Mouse (Mus musculus) c-Kit-negative CD71-positive TER-119-positive erythroid progenitor cells, embryonic 14.5 days (primary cell): ENCODE data around the gene Kdr.

ENCODE experiments used
- DNase-seq: peaks from one replicate; pipeline ENCODE4 v3.0.0-alpha.2; 2013; ENCODE audit warnings: low read depth, low spot score

The Kdr gene

DNA sequence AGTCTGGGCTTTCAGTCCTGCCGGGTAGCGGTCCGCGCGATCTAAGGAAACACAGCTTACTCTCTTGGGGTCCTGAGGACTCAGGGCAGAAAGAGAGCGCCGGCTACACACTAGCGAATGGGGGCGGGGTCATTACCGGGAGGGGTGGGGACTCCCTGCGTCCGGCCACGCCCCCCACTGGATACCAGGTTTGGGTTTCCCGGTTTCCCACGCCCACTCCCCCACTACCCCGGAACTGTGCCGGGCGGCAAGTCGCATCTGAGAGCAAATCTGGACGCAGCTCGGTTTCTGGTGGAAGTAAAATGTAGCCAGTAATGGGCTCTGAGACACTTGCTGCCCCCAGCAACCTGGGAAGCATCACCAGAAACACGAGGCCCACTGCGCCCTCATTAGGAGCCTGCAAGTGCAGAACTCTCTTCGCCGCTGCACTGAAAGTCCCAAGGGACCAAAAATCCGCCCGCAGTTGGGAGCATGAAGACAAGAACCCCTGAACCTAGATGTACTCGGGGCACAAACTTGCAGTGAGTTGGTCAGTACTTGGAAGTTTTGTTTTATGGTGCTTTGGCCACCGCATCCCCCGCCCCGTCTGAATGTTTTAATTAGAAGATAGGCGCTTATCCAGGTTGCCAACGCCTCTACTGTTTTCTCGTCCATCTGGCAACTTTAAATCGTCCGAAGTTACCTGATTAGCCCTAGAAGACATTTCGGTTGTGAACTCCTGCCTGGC lies at the start of gene Kdr:
Kdr (minus strand) TSS at position 85 of the 727 bp plus-strand sequence.
- DNase-seq = no peak

- no peak for DNase-seq
These were observed 48.5 kb upstream of the Kdr start for GRCm38 (mm10) chr5:76026805-76027204.

DNA sequence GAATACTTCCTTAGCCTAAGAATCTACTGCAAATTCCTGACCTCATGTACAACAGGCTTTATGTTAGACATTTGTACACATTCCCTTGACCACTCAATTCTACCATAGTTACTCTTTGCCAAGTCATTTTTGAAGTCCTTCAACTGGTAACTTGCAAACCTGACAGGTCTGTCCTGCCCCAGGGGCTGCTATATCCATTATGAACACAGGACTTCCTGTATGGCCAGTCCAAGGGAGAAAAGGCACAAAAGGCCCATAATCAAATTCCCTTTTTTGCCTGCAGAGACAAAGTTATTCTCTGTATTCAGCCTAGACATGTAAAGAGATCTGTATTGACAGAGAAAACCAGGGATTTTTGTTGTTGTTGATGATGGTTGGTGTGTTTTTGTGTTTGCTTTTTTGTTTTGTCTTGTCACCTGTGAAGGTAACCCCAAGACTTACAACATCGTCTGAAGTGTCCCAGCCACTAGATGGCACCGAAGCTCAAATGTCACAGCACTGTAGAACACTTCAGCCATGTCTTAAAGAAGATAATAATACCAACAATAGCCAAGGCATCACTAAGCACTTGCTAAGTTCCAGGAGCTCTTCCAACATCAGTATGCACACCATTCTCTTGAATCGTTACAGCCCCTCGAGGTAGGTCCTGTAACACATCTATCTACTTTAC lies 47.9 kb upstream of the Kdr start:
- no peak for DNase-seq

GRCm38 (mm10) chr5:76023011-76023773 lies 44.9 kb upstream of the Kdr start:
- DNase-seq = no peak

- no peak for DNase-seq
These were observed 44.2 kb upstream of the Kdr start for GRCm38 (mm10) chr5:76022436-76022835.

DNA sequence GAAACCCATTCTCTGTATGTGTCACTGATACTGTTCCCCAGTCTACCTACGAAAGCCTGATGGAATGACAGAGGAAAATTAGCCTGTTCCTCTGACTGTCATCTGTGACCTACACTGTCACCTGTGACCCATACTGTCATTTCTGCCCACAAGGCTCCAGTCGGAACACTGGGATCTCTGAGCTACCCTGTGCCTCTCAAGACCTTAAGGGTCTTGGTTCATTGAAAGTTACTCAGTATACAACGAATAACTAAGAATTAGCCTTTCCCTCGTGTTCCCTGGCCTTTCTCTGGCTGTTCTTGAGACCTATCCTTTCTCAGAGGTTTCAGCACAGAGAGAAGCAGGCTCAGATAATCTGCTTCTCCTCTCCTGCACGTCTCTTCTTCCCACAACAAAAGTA lies 40.1 kb upstream of the Kdr start:
- DNase-seq = no peak

- DNase-seq = no peak
These were observed 37.8 kb upstream of the Kdr start for GRCm38 (mm10) chr5:76016086-76016485.

DNA sequence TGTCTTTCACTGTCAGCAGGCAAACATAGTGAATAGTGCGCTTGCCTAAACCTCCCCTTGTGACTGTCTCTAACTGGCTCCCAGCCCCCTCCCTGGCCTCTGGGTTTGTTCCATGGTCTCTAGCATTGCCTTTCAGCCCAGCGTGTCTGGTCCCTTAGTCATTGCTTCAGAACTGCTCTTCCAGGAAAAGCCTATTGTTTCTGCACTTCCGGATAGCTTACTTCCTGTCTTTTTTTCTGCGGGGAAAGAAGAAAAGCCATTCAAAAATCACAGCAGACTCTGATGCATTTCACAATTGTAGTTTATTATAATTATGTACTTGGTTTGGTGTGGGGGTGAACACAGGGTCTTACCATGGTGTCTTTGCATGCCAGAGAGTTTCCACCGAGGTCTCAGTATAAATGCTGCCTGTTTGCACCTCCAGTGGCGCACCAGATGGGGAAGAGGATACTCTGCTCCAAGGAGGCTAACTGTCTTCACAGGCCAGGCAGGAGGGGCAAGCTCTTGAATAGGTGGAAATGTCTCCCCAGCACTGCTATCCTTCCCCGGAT lies 35.7 kb upstream of the Kdr start:
- DNase-seq = no peak

DNA sequence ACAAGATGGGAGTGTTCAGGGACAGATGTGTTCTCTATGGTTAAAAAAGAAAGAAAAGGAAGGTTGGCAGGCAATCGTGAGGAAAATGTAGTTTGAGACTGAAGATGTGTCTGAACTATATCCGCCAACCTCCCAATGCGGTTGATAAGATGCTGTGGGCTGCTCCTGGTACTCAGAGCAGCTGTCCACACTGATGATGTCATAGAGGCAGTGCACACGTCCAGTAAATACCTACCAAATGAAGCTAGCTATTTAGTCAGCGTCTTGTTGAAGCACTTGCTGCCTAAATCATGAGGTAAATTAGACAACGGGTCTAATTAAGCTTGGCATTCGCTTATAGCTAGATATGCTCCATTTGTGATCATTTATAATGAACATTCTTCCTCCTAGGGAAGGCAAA lies 28.1 kb upstream of the Kdr start:
- DNase-seq = no peak

DNA sequence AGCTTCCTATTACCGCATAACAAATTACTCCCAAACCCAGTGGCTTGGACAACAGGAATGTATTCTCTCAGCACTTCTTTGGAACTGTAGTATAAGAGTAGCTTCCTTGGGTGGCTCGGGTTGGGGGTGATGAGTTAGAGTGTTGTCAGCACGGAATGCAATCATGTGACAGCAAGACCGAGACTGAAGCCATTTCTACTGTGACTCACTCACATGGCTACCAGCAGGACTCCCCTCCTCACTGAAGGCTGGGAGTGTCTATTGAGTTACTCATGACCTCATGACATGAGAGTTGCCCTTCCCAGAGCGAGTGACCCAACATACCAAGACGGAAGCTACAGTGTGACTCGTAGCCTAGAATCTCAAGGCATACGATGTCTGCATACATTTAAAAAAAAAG lies 12.0 kb upstream of the Kdr start:
- no peak for DNase-seq

DNA sequence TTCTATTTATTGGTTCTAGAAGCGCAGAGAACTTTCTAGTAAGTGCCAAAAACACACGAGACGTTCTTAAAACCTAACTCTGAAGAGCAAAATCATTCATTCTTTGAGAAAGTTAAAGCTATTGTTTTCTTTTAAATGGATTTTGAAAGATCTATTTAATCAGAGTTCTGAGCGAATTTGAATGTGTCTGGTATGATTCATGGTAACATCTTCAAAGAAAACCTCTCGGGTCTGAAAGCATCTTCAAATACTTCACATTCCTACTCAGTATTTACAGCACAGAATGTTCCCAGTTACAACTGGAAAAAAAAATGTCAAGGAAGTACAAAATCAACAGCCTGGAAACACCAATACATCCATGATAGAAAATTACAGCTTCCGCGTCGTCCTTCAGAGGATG lies 9.3 kb upstream of the Kdr start:
- no peak for DNase-seq

DNA sequence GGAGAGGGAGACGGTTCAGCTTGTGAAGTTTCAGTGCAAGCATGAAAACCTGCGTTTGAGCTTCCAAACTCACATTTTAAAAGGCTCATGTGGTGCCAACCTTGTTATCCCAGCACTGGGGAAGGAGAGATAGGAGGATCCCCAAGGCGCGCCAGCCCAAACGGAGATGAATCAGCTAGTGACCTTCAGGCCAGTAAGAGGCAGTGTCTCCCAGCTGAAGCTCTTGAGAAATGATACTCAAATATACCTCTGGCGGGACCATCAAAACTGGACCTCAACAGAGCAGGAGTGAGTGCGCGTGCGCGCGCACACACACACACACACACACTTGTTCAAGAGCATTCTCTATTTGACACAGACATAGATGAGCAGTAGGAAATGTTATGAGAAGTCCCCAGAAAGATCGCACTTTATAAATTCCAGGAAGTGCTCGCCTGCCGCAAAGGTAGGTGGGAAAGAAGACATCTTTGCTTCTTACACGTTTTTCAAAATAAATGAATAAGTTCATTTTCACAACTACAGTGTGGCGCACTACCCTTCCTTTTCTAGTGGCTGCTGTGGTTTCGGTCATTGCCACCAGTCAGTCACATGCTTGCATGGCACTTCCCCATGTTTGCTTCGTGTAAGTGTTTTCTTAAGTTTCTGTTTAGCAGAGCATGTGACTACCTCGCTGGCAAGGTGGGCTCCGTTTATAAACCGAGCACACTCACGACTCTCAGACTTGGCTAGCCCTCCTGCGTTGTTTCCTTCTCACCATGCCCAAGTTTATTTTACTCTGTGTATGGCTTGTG lies 2.5 kb upstream of the Kdr start:
- DNase-seq = no peak

DNA sequence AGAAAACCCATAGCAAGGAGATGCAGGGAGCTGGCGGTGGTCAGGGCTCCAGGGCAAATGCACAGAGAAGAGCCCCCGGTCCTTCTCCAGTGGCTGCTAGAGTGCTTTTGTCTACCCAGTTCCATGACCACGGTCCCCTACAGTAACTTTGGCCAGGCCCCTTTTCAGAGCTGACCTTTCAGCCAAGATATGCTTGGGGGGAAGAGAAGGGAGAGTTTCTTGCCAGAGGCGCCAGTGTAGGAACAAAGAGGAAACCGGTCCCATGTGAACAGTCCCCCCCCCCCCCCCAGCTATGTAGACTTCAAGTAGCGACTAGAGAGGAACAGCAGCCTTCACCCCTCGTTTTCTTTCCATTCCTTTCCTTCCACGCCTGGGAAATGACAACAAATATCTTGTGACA lies 850 bp upstream of the Kdr start:
- DNase-seq = no peak

DNA sequence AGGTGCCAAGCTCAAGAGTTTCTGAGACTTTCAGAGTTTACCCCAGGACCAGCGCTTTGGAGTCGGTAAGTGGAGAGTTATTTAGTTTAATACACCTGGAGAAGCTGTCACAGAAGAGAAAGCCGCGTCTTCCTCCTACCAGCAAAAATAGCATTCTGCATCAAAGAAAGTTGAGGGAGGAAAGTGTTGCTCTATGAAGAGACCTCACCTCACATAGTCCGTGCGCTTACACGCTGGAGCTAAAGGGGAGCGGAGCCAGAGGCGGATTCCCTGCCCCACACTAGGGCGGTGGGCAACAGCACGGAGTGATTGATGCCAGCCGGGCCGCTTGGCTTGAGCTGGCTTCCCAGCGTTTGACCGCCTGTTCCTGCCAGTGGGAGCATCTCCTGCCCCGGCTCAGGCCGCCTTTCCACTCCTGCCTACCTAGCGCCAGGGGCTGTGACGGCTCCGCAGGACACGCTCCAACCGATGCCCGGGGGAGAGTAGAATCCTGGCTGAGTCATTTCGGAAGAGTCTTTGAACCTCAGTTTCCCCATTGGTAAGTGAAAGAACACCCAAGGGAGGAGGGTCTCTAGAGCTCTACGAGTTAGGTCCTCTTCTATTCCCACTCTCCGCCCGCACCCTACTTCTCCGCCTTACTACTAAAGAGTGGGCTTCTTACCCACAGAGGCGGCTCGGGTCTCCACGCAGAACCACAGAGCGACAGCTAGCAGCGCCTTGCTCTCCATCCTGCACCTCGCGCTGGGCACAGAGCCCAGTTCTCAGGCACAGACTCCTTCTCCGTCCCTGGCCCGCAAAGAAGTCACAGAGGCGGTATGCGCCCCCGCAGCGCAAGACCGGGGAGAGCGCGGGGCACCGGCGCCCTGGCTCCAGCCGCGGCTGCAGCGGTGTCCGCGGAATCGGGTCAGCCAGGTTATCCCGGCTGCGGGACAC lies 551 bp downstream of the Kdr start:
- no peak for DNase-seq

GRCm38 (mm10) chr5:75976696-75977095 lies 1.6 kb downstream of the Kdr start:
- DNase-seq = no peak

DNA sequence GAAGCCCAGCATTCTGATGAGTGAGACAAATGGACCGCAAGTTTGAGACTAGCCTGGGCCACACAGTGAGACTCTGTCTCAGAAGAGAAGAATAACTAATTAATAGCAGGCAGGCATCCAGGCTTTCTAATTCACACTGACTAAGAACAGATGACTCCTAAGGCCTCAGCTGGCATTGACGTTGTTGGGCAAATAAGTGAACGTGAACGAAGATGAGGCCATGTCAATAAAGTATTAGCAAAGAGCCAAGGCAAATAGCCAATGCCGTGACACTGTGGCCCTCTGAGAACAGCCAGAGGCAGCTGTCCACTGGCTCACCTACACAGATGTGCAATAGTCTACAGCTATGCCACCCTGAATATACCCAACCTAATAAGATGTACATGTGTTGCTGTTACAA lies 2.9 kb downstream of the Kdr start:
- no peak for DNase-seq

DNA sequence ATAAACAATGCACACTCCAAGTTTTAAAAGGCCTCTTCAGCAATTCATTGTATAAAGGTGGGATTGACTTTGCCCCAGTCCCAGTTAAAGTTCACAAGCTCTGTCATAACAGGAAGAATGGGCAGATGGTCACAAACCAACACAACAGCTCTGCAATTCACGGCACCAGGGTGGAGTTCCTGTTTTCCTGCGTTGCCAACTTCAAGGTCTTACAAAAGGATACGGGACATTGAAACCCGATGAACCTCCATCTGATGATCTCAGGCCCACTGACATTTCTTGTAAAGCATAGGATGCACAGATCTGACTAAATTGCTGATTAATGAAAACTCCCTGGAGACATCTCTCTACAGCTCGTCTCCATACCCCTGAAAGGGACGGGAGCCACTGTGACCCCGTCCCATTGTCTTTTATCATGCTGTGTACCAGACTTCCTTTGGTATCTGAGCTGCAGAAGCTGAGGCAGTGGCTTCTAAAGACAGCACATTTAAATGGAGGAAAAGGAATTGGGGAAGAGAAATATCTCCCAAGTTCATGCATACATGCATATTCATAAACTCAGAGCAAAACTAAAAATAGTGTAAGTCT lies 3.6 kb downstream of the Kdr start:
- DNase-seq = no peak

DNA sequence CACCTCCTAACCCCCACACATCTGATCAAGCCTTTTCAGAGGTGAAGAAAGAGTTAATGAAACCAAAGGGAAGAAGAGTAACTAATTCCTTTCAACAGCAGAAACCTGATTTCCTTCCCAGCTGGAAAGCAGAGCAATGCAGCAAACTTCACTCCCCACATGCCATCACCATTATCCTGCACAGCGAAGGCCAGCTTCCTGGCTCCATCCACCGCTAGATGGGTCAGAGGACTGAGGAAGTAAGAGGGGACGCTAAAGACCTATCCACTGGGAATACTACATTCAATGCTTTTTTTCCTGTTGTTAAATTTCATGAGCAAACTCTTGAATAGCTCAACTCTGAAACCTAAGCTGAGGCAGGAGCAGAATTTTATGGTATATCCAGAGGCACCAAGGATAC lies 8.4 kb downstream of the Kdr start:
- DNase-seq = no peak

DNA sequence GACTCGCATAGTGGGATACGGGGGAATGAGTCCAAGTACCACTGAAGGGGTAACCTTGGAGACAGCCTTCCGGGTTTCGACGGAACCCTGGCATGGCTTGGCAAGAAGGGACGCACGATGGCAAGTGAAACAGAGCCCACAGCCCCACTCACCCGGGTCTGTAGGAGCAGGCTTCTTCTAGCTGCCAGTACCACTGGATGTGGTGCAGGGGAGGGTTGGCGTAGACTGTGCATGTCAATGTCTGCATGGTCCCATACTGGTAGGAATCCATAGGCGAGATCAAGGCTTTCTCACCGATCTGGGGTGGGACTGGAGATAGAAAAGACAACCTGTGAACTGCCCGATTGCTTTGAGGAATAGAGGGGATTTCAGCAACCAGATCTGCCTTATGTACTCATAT lies 15.7 kb downstream of the Kdr start:
- DNase-seq = no peak
